ENCODE assay signal across 12 mouse cellular contexts in genomic region chr4:140076852-140077563, GRCm38 (mm10).
DNase-seq lines count a peak whose midpoint lies in the region; ATAC-seq lines count a peak whose summit lies in the region.
"Had no signal": no experiment of that assay in that cellular context is flagged by ENCODE, and none has a peak within 500 bp of the region (broad histone marks: within the 10 kb centered on the region; RNA-seq: fewer than 3 reads in every experiment).

No protein-coding gene starts in this region.

- no peak overlapping the region for H3K4me2 ChIP-seq in hindbrain, embryonic 14.5 days (replicated peaks)
- no peak overlapping the region for H3K4me2 ChIP-seq in midbrain, embryonic 15.5 days
- H3K4me2 ChIP-seq: liver, embryonic 12.5 days; neural tube, embryonic 12.5 days; stomach, embryonic 15.5 days had no signal

- H3K27ac ChIP-seq in hindbrain, embryonic 14.5 days = peak overlapping the region; percentile 54
- peak overlapping the region; percentile 35 for H3K27ac ChIP-seq in midbrain, embryonic 15.5 days
- H3K27ac ChIP-seq: heart, embryonic 10.5 days; liver, embryonic 12.5 days; neural tube, embryonic 12.5 days; stomach, embryonic 15.5 days had no signal

- H3K4me3 ChIP-seq in hindbrain, embryonic 14.5 days (replicated peaks; ENCODE audit: low read length) = no peak overlapping the region
- no peak overlapping the region for H3K4me3 ChIP-seq in midbrain, embryonic 15.5 days
- H3K4me3 ChIP-seq: heart, embryonic 10.5 days; liver, embryonic 12.5 days; neural tube, embryonic 12.5 days; stomach, embryonic 15.5 days had no signal

- peak; percentile 66; the same call in 1 of the 2 replicates for ATAC-seq in hindbrain, embryonic 14.5 days (ENCODE audit: low FRiP score)
- ATAC-seq in midbrain, embryonic 15.5 days (replicated peaks) = 0 out of 2 replicates have a peak, but pooled peaks have one; percentile 49
- ATAC-seq: liver, embryonic 12.5 days had no signal

- no peak overlapping the region for H3K9ac ChIP-seq in hindbrain, embryonic 14.5 days
- no peak overlapping the region for H3K9ac ChIP-seq in midbrain, embryonic 15.5 days
- H3K9ac ChIP-seq: liver, embryonic 12.5 days; neural tube, embryonic 12.5 days; stomach, embryonic 15.5 days had no signal

- H3K36me3 ChIP-seq in hindbrain, embryonic 14.5 days (replicated peaks; ENCODE audit: control insufficient read depth, insufficient read depth) = no peaks in the 10 kb centered on the region
- H3K36me3 ChIP-seq in midbrain, embryonic 15.5 days (replicated peaks) = no peaks in the 10 kb centered on the region
- H3K36me3 ChIP-seq: heart, embryonic 10.5 days; liver, embryonic 12.5 days; neural tube, embryonic 12.5 days; stomach, embryonic 15.5 days had no signal

- WGBS in hindbrain, embryonic 14.5 days = 44% methylated on average over 12 of the region's 12 CpGs
- WGBS in midbrain, embryonic 15.5 days = 28% methylated on average over 12 of the region's 12 CpGs

- peak; percentile 21 to 29 for DNase-seq in layer of hippocampus, adult 18-20 months (ENCODE audit: low spot score in 2 of 2)
- DNase-seq in layer of hippocampus, adult 9-11 months = no peak
- peak; percentile 59 for DNase-seq in cerebellum, adult 8-10 months
- DNase-seq in hindbrain, embryonic 14.5 days (ENCODE audit: low spot score) = peak; percentile 65
- no peak for DNase-seq in gastrocnemius, adult 8-10 months (ENCODE audit: low spot score in 2 of 2)
- DNase-seq in heart, adult 9 months (ENCODE audit: low spot score in 2 of 2) = no peak
- no peak for DNase-seq in adrenal gland, postnatal 36 days

- H3K4me1 ChIP-seq in hindbrain, embryonic 14.5 days (replicated peaks; ENCODE audit: control insufficient read depth, insufficient read depth, low read length) = peaks cover 15% of the 10 kb centered on the region
- peaks cover 22% of the 10 kb centered on the region for H3K4me1 ChIP-seq in midbrain, embryonic 15.5 days
- H3K4me1 ChIP-seq: liver, embryonic 12.5 days had no signal

- H3K9me3 ChIP-seq in hindbrain, embryonic 14.5 days (ENCODE audit: control insufficient read depth, low read length) = no peaks in the 10 kb centered on the region
- H3K9me3 ChIP-seq in midbrain, embryonic 15.5 days = no peaks in the 10 kb centered on the region
- H3K9me3 ChIP-seq: heart, embryonic 10.5 days; liver, embryonic 12.5 days; neural tube, embryonic 12.5 days; stomach, embryonic 15.5 days had no signal

- H3K27me3 ChIP-seq in hindbrain, embryonic 14.5 days (ENCODE audit: control insufficient read depth, insufficient read depth, low read length) = no peaks in the 10 kb centered on the region
- H3K27me3 ChIP-seq in midbrain, embryonic 15.5 days (replicated peaks) = no peaks in the 10 kb centered on the region
- H3K27me3 ChIP-seq: liver, embryonic 12.5 days; neural tube, embryonic 12.5 days; stomach, embryonic 15.5 days had no signal

Comparison
In these comparisons a context has a peak if more than half of its experiments do, and no peak if none do; other contexts are left out.
1. DNase-seq: peak in layer of hippocampus, adult 18-20 months (2 of 2), cerebellum, adult 8-10 months (single experiment) and hindbrain, embryonic 14.5 days (single experiment); none in layer of hippocampus, adult 9-11 months (single experiment), gastrocnemius, adult 8-10 months (0 of 2), heart, adult 9 months (0 of 2) and adrenal gland, postnatal 36 days (0 of 2).